Mouse (Mus musculus): ENCODE results near the gene Dpep2nb. TPM values are rescaled to one million over a fixed set of nuclear protein-coding genes. Genes with fewer than 3 reads are reported as not detected.
A peak's percentile ranks its signal among the peaks of the same experiment; 100 is the strongest.
"Not testable (repeated sequence)": the region's sequence is repeated elsewhere in the genome, so short reads cannot be mapped to it uniquely, and the experiment has no call there.

Gene Dpep2nb
- polyA plus RNA-seq, 1 experiment, result not detected

DNA sequence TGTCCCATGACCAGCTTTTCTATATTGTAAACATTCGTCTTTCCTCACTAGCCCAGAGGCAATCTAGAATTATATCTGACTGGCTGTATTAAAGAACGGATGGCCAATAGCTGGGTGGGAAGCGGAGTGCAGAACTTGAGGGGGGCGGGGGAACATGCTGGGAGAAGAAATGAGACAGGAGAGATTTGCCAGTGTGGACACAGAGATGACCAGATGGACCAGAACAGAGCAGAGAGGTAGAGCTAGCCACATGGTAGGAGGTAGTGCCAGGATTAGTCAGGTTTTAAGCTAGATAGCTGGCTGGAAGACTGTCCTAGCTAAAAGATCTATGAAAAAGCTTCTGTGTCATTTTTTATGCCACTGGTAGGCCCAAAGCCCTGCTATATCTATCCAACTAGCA lies 3.9 kb downstream of the Dpep2nb start:
- Histone ChIP-seq H3K27ac (ENCODE audit: control insufficient read depth, insufficient read depth, low read depth, low read length, poor library complexity) (no peak overlapping the region), H3K4me3 (replicated peaks; ENCODE audit: control insufficient read depth, low read depth, low read length) (no peak overlapping the region), H3K4me1 (ENCODE audit: control insufficient read depth, insufficient read depth, low read length) (peaks cover 1% of the 10 kb centered on the region; the same call in 1 of the 2 replicates)
- 89% methylated on average over 4 of the region's 4 CpGs for WGBS
- TF ChIP-seq POLR2A (IDR thresholded peaks at IDR 0.05; ENCODE audit: borderline replicate concordance, control insufficient read depth, low read depth, low read length) (no peak), CTCF (IDR thresholded peaks at IDR 0.05; ENCODE audit: control insufficient read depth, insufficient read depth, low read length) (no peak)

- Histone ChIP-seq H3K4me3 (replicated peaks; ENCODE audit: control insufficient read depth, low read depth, low read length) (no peak overlapping the region), H3K27ac (ENCODE audit: control insufficient read depth, insufficient read depth, low read depth, low read length, poor library complexity) (no peak overlapping the region), H3K4me1 (ENCODE audit: control insufficient read depth, insufficient read depth, low read length) (peaks cover 4% of the 10 kb centered on the region; the same call in 1 of the 2 replicates)
- 82% methylated on average over 2 of the region's 2 CpGs for WGBS
- TF ChIP-seq CTCF (IDR thresholded peaks at IDR 0.05; ENCODE audit: control insufficient read depth, insufficient read depth, low read length) (no peak), POLR2A (IDR thresholded peaks at IDR 0.05; ENCODE audit: borderline replicate concordance, control insufficient read depth, low read depth, low read length) (no peak)
These were observed 6.8 kb downstream of the Dpep2nb start for GRCm38 (mm10) chr8:105998971-105999370.

DNA sequence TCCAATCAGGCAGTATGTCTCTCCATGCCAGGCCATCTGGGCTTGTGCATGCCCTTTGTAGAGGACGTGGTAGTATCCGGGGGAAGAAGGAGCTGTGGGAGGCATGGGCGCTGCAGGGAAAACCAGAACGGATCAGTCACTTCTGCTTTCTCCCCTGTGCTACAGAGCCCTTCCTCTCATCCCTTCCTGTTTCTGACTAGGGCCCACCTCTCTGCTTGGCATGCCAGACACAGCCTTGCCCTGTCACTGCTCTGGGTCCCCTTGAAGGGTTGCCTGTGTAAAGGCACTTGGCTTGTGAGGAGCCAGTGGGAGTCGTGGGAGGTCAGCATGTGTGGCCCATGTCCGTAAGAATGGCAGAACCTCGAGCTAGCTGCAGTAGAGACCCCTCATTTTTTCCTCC lies 9.4 kb downstream of the Dpep2nb start:
- H3K4me3 ChIP-seq (replicated peaks; ENCODE audit: control insufficient read depth, low read depth, low read length), result no peak overlapping the region
- no peak for TF ChIP-seq POLR2A (IDR thresholded peaks at IDR 0.05; ENCODE audit: borderline replicate concordance, control insufficient read depth, low read depth, low read length)
- no peak for TF ChIP-seq CTCF (IDR thresholded peaks at IDR 0.05; ENCODE audit: control insufficient read depth, insufficient read depth, low read length)
- no peak overlapping the region; the same call in 1 of the 2 replicates for H3K27ac ChIP-seq (ENCODE audit: control insufficient read depth, insufficient read depth, low read depth, low read length, poor library complexity)
- H3K4me1 ChIP-seq (ENCODE audit: control insufficient read depth, insufficient read depth, low read length), result peaks cover 4% of the 10 kb centered on the region; the same call in 1 of the 2 replicates
- 4% methylated on average over 7 of the region's 7 CpGs for WGBS

DNA sequence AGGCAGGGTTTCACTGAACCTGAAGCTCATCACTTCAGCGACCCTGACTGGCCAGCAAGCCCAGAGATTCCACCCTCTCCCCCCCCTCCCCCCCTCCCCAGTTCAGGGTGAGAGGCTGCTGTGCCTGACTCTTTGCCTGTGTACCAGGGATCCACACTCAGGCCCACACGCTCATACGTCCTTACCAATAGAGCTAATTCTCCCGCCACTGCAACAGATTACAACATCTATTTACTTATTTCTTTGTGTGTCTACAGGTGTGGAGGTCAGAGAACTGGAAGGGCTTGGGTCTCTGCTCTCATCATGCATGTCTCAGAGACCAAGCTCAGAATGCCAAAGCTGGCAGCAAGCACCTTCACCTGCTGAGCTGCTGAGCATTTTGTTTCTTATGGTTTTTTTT lies 12.5 kb downstream of the Dpep2nb start:
- Histone ChIP-seq H3K4me3 (replicated peaks; ENCODE audit: control insufficient read depth, low read depth, low read length) (no peak overlapping the region), H3K4me1 (ENCODE audit: control insufficient read depth, insufficient read depth, low read length) (peaks cover 4% of the 10 kb centered on the region; the same call in 1 of the 2 replicates), H3K27ac (ENCODE audit: control insufficient read depth, insufficient read depth, low read depth, low read length, poor library complexity) (no peak overlapping the region)
- WGBS, result 72% methylated on average over 4 of the region's 4 CpGs
- no peak for TF ChIP-seq POLR2A (IDR thresholded peaks at IDR 0.05; ENCODE audit: borderline replicate concordance, control insufficient read depth, low read depth, low read length)
- TF ChIP-seq CTCF (IDR thresholded peaks at IDR 0.05; ENCODE audit: control insufficient read depth, insufficient read depth, low read length), result no peak

- H3K4me3 ChIP-seq (replicated peaks; ENCODE audit: control insufficient read depth, low read depth, low read length), result no peak overlapping the region
- TF ChIP-seq POLR2A (IDR thresholded peaks at IDR 0.05; ENCODE audit: borderline replicate concordance, control insufficient read depth, low read depth, low read length), result no peak
- peaks cover 4% of the 10 kb centered on the region; the same call in 1 of the 2 replicates for H3K4me1 ChIP-seq (ENCODE audit: control insufficient read depth, insufficient read depth, low read length)
- no peak overlapping the region for H3K27ac ChIP-seq (ENCODE audit: control insufficient read depth, insufficient read depth, low read depth, low read length, poor library complexity)
- WGBS, result 37% methylated on average over 5 of the region's 5 CpGs
These were observed 13.3 kb downstream of the Dpep2nb start for GRCm38 (mm10) chr8:105992499-105992898.

GRCm38 (mm10) chr8:105991546-105991945 lies 14.2 kb downstream of the Dpep2nb start:
- Histone ChIP-seq H3K27ac (ENCODE audit: control insufficient read depth, insufficient read depth, low read depth, low read length, poor library complexity) (no peak overlapping the region), H3K4me1 (ENCODE audit: control insufficient read depth, insufficient read depth, low read length) (peaks cover 3% of the 10 kb centered on the region; the same call in 1 of the 2 replicates), H3K4me3 (replicated peaks; ENCODE audit: control insufficient read depth, low read depth, low read length) (no peak overlapping the region)
- 44% methylated on average over 2 of the region's 2 CpGs for WGBS
- TF ChIP-seq POLR2A (IDR thresholded peaks at IDR 0.05; ENCODE audit: borderline replicate concordance, control insufficient read depth, low read depth, low read length), result no peak
- TF ChIP-seq CTCF (IDR thresholded peaks at IDR 0.05; ENCODE audit: control insufficient read depth, insufficient read depth, low read length), result no peak

DNA sequence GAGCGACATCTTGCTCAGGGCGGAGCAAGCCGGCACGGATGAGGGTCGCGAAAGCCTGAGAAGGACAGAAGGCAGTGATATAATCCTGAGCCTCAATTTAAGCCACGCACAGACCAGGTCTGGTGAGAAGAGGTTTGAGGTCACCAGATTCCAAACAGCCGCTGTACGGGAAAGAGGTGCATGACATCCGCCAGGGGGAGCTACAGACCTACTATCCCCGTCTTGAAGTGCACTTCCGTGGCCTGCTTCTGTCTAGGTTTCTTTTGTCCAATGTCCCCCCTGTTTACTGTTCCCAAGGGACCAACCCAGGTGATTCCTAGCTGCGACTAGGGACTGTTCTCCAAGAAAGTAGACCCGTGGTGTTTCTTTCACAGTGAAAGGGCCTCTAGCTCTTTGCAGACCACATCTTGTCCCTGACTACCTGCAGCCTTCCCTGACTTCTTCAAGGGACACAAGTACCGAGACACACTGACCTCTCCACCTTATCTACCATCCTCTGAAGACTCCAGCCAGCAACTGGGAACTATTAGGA lies 14.9 kb downstream of the Dpep2nb start, which contains the start of gene Dus2:
TSS of gene Dus2 (plus strand) at position 482 of the 532 bp plus-strand sequence.
- Histone ChIP-seq H3K4me3 (replicated peaks; ENCODE audit: control insufficient read depth, low read depth, low read length) (no peak within 1 kb of the TSS), H3K4me1 (ENCODE audit: control insufficient read depth, insufficient read depth, low read length) (peaks cover 1% of the 10 kb centered on the region; the same call in 1 of the 2 replicates), H3K27ac (ENCODE audit: control insufficient read depth, insufficient read depth, low read depth, low read length, poor library complexity) (no peak within 1 kb of the TSS)
- TF ChIP-seq POLR2A (IDR thresholded peaks at IDR 0.05; ENCODE audit: borderline replicate concordance, control insufficient read depth, low read depth, low read length) (no peak), CTCF (IDR thresholded peaks at IDR 0.05; ENCODE audit: control insufficient read depth, insufficient read depth, low read length) (peak; percentile 95)
- WGBS, result 12% methylated on average over 15 of the region's 15 CpGs

DNA sequence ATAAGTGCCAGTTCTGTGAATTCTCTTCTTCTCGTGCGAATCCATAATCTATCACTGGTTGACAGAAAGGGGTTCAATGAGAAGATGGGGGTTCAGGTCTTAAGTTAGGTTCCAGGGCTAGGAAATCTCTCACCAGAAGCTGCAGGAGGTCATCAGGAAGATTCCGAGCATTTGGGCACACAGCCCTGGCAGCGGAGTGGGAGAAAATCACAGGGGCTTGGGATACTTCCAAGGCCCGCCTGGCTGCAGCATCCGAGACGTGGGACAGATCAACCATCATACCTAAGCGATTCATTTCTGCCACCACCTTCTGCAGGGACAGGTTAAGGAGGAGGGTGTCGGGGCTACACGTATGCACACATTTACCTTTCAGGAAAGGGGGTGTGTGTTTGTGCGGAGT lies 17.2 kb downstream of the Dpep2nb start:
- H3K27ac ChIP-seq (ENCODE audit: control insufficient read depth, insufficient read depth, low read depth, low read length, poor library complexity), result no peak overlapping the region
- WGBS, result 80% methylated on average over 11 of the region's 11 CpGs
- no peaks in the 10 kb centered on the region; the same call in 1 of the 2 replicates for H3K4me1 ChIP-seq (ENCODE audit: control insufficient read depth, insufficient read depth, low read length)
- TF ChIP-seq POLR2A (IDR thresholded peaks at IDR 0.05; ENCODE audit: borderline replicate concordance, control insufficient read depth, low read depth, low read length), result no peak
- no peak for TF ChIP-seq CTCF (IDR thresholded peaks at IDR 0.05; ENCODE audit: control insufficient read depth, insufficient read depth, low read length)
- H3K4me3 ChIP-seq (replicated peaks; ENCODE audit: control insufficient read depth, low read depth, low read length), result no peak overlapping the region

- 25% methylated on average over 11 of the region's 11 CpGs for WGBS
- not testable (repeated sequence) for H3K27ac ChIP-seq (ENCODE audit: control insufficient read depth, insufficient read depth, low read depth, low read length, poor library complexity); H3K4me3 ChIP-seq (replicated peaks; ENCODE audit: control insufficient read depth, low read depth, low read length); H3K4me1 ChIP-seq (ENCODE audit: control insufficient read depth, insufficient read depth, low read length)
These were observed 22.4 kb downstream of the Dpep2nb start for GRCm38 (mm10) chr8:105983406-105983805.
